Mouse (Mus musculus) neural tube, embryonic 11.5 days (tissue): Measurements from ENCODE around the gene E130208F15Rik. TPM values are rescaled to one million over a fixed set of nuclear protein-coding genes. Genes with fewer than 3 reads are reported as not detected.

Experiments
- ATAC-seq: fragments of 200-750 bp; cut with Nextera tagmentation; 2 replicates; pipeline ENCODE4 v1.8.0; 2017; ENCODE audit warnings: moderate number of reproducible peaks, mild to moderate bottlenecking, moderate TSS enrichment, moderate library complexity; ENCODE audit not compliant: insufficient read depth, low FRiP score, low TSS enrichment
- DNase-seq: peaks from one replicate; pipeline ENCODE4 v3.0.0-alpha.2; 2015; ENCODE audit warnings: low spot score
- H3K27ac ChIP-seq: fragments of 300-500 bp; sonication (generic); 2 replicates; pipeline ENCODE4 v1.5.1; 2014; ENCODE audit warnings: low read depth, mild to moderate bottlenecking, low read length
- H3K27me3 ChIP-seq: fragments of 300-500 bp; sonication (generic); 2 replicates; pipeline ENCODE4 v1.6.1; 2014; ENCODE audit warnings: mild to moderate bottlenecking, low read length, mixed read lengths; ENCODE audit not compliant: control insufficient read depth, insufficient read depth
- H3K36me3 ChIP-seq: fragments of 300-500 bp; sonication (generic); 2 replicates; pipeline ENCODE4 v1.6.1; 2014; ENCODE audit warnings: mild to moderate bottlenecking, low read length, moderate library complexity, mixed read lengths; ENCODE audit not compliant: control insufficient read depth, insufficient read depth
- H3K4me1 ChIP-seq: fragments of 300-500 bp; sonication (generic); 2 replicates; pipeline ENCODE4 v1.6.1; 2014; ENCODE audit warnings: low read length, mixed read lengths; ENCODE audit not compliant: control insufficient read depth, insufficient read depth
- H3K4me2 ChIP-seq: fragments of 300-500 bp; sonication (generic); 2 replicates; pipeline ENCODE4 v1.6.1; 2014; ENCODE audit warnings: low read depth, mild to moderate bottlenecking, moderate library complexity
- H3K4me3 ChIP-seq: fragments of 300-500 bp; sonication (generic); 2 replicates; pipeline ENCODE4 v1.5.1; 2014; ENCODE audit warnings: low read depth, low read length
- H3K9ac ChIP-seq: fragments of 300-500 bp; sonication (generic); 2 replicates; pipeline ENCODE4 v1.6.1; 2014; ENCODE audit warnings: mild to moderate bottlenecking, low read length
- H3K9me3 ChIP-seq: fragments of 300-500 bp; sonication (generic); 2 replicates; pipeline ENCODE4 v1.6.1; 2016; ENCODE audit warnings: low read length; ENCODE audit not compliant: control insufficient read depth
- WGBS: fragments of 180-500 bp; shearing (Covaris S2); extraction: QIAGEN DNeasy Blood & Tissue Kit; methylation state at CpG from one replicate; pipeline ENCODE4 v1.1.7; 2014; 5-methylcytosine and 5-hydroxymethylcytosine counted together
- polyA plus RNA-seq: library from polyadenylated mRNA; unstranded; fragments of >200 nt; fragmentation: Nextera tagmentation; extraction: Ambion mirVana; gene quantifications from 2 replicates; pipeline ENCODE4 v1.2.1, GENCODE M21; 2014

E130208F15Rik gene
- polyA plus RNA-seq, 1 experiment from 2014 or later = not detected

- Histone ChIP-seq H3K4me2 (no peak overlapping the region), H3K9ac (no peak overlapping the region), H3K9me3 (no peaks in the 10 kb centered on the region), H3K27ac (no peak overlapping the region), H3K4me1 (no peaks in the 10 kb centered on the region), H3K27me3 (no peaks in the 10 kb centered on the region), H3K4me3 (no peak overlapping the region), H3K36me3 (no peaks in the 10 kb centered on the region)
- DNase-seq (no peak), ATAC-seq (no peak)
- 69% methylated on average over 8 of the region's 8 CpGs for WGBS
These were observed 34.7 kb upstream of the E130208F15Rik start for GRCm38 (mm10) chr7:30286701-30287410.

- Histone ChIP-seq H3K36me3 (no peaks in the 10 kb centered on the region), H3K27me3 (no peaks in the 10 kb centered on the region), H3K4me2 (no peak overlapping the region), H3K4me3 (no peak overlapping the region), H3K27ac (no peak overlapping the region), H3K9ac (no peak overlapping the region), H3K9me3 (no peaks in the 10 kb centered on the region), H3K4me1 (peaks cover 6% of the 10 kb centered on the region; the same call in 1 of the 2 replicates)
- DNase-seq (no peak), ATAC-seq (no peak)
- 74% methylated on average over 6 of the region's 6 CpGs for WGBS
These were observed 33.5 kb upstream of the E130208F15Rik start for GRCm38 (mm10) chr7:30288046-30288445.

DNA sequence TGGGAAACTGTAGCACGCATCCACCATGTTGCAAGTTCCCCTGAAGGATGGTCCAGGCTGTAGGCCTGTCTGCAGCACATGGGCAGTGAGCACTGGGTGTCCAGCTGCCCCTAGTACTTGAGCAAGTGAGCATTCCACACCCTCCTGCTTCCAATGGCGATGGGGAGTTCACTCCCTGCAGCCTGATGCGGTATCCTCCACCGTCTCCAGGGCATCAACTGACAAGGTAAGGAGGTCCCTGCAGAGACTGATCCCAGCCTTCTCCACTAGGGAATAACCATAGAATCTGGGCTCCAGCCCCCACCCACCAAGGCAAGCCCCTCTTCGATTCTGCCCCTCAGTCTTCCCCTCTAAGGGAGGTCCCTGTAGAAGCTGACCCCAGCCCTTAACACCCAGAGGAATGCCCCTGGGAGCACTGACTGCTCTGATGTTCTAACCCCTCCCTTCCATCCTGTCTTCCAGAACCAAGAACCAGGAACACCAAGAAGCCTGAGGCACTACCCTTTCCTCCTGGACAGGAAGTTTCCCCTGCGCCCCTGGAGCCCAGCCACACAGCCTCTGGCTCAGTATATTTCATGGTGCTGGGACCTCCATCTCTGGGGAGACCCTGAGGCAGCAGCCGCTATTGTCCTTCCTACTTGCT lies 32.3 kb upstream of the E130208F15Rik start:
- H3K9me3 ChIP-seq = no peaks in the 10 kb centered on the region
- H3K4me2 ChIP-seq = no peak overlapping the region
- no peaks in the 10 kb centered on the region for H3K36me3 ChIP-seq
- 68% methylated on average over 7 of the region's 7 CpGs for WGBS
- no peak overlapping the region for H3K27ac ChIP-seq
- no peak overlapping the region for H3K4me3 ChIP-seq
- peaks cover 6% of the 10 kb centered on the region; the same call in 1 of the 2 replicates for H3K4me1 ChIP-seq
- no peak overlapping the region for H3K9ac ChIP-seq
- H3K27me3 ChIP-seq = no peaks in the 10 kb centered on the region
- no peak for DNase-seq
- ATAC-seq = no peak

- H3K27ac ChIP-seq = no peak overlapping the region
- peak; percentile 53 for DNase-seq
- no peak overlapping the region for H3K4me3 ChIP-seq
- no peaks in the 10 kb centered on the region for H3K27me3 ChIP-seq
- whole genome bisulfite sequencing = 61% methylated on average over 10 of the region's 10 CpGs
- H3K9me3 ChIP-seq = no peaks in the 10 kb centered on the region
- peak; percentile 51; the same call in 1 of the 2 replicates for ATAC-seq
- peaks cover 6% of the 10 kb centered on the region; the same call in 1 of the 2 replicates for H3K4me1 ChIP-seq
- no peak overlapping the region for H3K4me2 ChIP-seq
- no peak overlapping the region for H3K9ac ChIP-seq
- H3K36me3 ChIP-seq = no peaks in the 10 kb centered on the region
These were observed 31.7 kb upstream of the E130208F15Rik start for GRCm38 (mm10) chr7:30289714-30290399.

DNA sequence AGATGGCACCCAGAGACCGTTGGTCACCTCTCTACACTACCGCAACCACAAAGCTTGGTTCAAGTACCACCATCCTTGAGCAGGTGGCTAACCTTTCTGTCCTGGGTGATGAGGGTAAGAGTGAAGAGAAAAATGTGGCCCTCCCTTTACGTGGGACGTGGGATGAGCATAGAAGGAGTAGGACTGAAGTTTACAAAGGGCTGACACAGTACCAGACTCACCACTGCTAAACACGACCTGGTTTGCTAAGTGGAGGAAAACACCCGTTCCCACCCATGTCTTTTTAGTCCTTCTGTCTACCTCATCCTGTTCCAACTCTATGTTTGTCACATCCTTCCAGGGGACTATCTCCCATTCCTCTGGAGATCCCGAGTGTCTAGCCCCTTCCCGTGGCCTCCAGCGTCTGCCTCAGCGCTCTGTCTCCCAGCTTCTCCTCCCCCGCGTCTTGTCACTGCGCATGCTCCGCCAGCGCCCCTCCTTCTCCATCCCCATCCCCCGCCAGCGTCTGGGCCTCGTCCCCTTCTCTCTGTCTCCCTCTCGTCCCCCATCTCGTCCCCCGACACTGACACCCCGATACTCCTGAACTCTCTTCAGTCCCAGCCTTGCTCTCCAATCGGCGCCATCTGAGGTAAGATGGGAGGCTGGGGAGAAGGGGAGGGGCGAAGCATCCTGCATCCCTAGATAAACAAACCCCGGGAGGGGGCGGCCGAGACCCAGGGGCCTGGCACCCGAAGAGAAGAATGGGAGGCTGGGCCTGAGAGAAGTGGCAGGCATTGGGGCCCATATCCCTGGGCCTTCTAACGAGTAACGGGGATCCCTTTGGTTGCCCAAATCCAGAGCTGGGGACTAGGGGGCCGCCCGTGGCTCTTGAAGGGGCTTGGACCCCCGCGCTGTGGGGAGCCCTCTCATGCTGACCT lies 30.1 kb upstream of the E130208F15Rik start, which contains the start of gene Clip3:
Gene Clip3, plus strand, starts transcription at position 514 of the 917 bp plus-strand sequence.
- WGBS = 8% methylated on average over 34 of the region's 35 CpGs
- Histone ChIP-seq H3K4me2 (peak within 1 kb of the TSS; percentile 74), H3K36me3 (peaks cover 2% of the 10 kb centered on the region; the same call in 1 of the 2 replicates), H3K9me3 (no peaks in the 10 kb centered on the region), H3K27me3 (no peaks in the 10 kb centered on the region), H3K27ac (0 out of 2 replicates have a peak within 1 kb of the TSS, but pooled peaks have one; percentile 2), H3K4me1 (peaks cover 6% of the 10 kb centered on the region; the same call in 1 of the 2 replicates), H3K4me3 (peak within 1 kb of the TSS; percentile 49), H3K9ac (peak within 1 kb of the TSS; percentile 86)
- DNase-seq (peak; percentile 87), ATAC-seq (peak; percentile 76)

GRCm38 (mm10) chr7:30293795-30294194 lies 27.7 kb upstream of the E130208F15Rik start:
- ATAC-seq = no peak
- Histone ChIP-seq H3K4me3 (no peak overlapping the region), H3K4me2 (no peak overlapping the region), H3K27me3 (no peaks in the 10 kb centered on the region), H3K36me3 (peaks cover 14% of the 10 kb centered on the region), H3K9me3 (no peaks in the 10 kb centered on the region), H3K27ac (no peak overlapping the region), H3K4me1 (peaks cover 6% of the 10 kb centered on the region; the same call in 1 of the 2 replicates), H3K9ac (no peak overlapping the region)
- DNase-seq = no peak
- 88% methylated on average over 13 of the region's 13 CpGs for WGBS

- DNase-seq (no peak), ATAC-seq (no peak)
- H3K36me3 ChIP-seq = peaks cover 14% of the 10 kb centered on the region
- 92% methylated on average over 5 of the region's 5 CpGs for WGBS
- no peaks in the 10 kb centered on the region for H3K9me3 ChIP-seq
- H3K4me3 ChIP-seq = no peak overlapping the region
- H3K9ac ChIP-seq = no peak overlapping the region
- H3K27ac ChIP-seq = no peak overlapping the region
- H3K4me2 ChIP-seq = no peak overlapping the region
- H3K4me1 ChIP-seq = peaks cover 6% of the 10 kb centered on the region; the same call in 1 of the 2 replicates
- H3K27me3 ChIP-seq = no peaks in the 10 kb centered on the region
These were observed 27.2 kb upstream of the E130208F15Rik start for GRCm38 (mm10) chr7:30294296-30294695.

GRCm38 (mm10) chr7:30295103-30295502 lies 26.4 kb upstream of the E130208F15Rik start:
- peaks cover 14% of the 10 kb centered on the region for H3K36me3 ChIP-seq
- H3K9me3 ChIP-seq = no peaks in the 10 kb centered on the region
- no peak overlapping the region for H3K27ac ChIP-seq
- H3K27me3 ChIP-seq = no peaks in the 10 kb centered on the region
- no peak overlapping the region for H3K4me3 ChIP-seq
- H3K9ac ChIP-seq = no peak overlapping the region
- no peak for DNase-seq
- WGBS = 75% methylated on average over 10 of the region's 10 CpGs
- H3K4me2 ChIP-seq = no peak overlapping the region
- H3K4me1 ChIP-seq = peaks cover 6% of the 10 kb centered on the region; the same call in 1 of the 2 replicates
- ATAC-seq = no peak
